Mouse (Mus musculus) intestine, embryonic 16.5 days (tissue): ENCODE data around the gene Eloa. TPM values are rescaled to one million over a fixed set of nuclear protein-coding genes. Genes with fewer than 3 reads are reported as not detected.
A peak's percentile ranks its signal among the peaks of the same experiment; 100 is the strongest.
"Not testable (repeated sequence)": the region's sequence is repeated elsewhere in the genome, so short reads cannot be mapped to it uniquely, and the experiment has no call there.

ENCODE experiments used
- ATAC-seq: fragments of 200-750 bp; cut with Nextera tagmentation; 2 replicates; pipeline ENCODE4 v1.8.0; 2017; ENCODE audit warnings: moderate TSS enrichment, moderate library complexity
- H3K27ac ChIP-seq: fragments of 300-500 bp; sonication (generic); 2 replicates; pipeline ENCODE4 v1.5.1; 2014; ENCODE audit warnings: mild to moderate bottlenecking, low read length
- H3K27me3 ChIP-seq: fragments of 300-500 bp; sonication (generic); replicated peaks from 2 replicates; pipeline ENCODE4 v1.6.1; 2014; ENCODE audit warnings: low read length, control low read depth, mixed read lengths; ENCODE audit not compliant: control insufficient read depth, insufficient read depth
- H3K36me3 ChIP-seq: fragments of 300-500 bp; sonication (generic); 2 replicates; pipeline ENCODE4 v1.6.1; 2014; ENCODE audit warnings: low read length, control low read depth; ENCODE audit not compliant: control insufficient read depth, insufficient read depth
- H3K4me1 ChIP-seq: fragments of 300-500 bp; sonication (generic); 2 replicates; pipeline ENCODE4 v1.6.1; 2014; ENCODE audit warnings: low read length, control low read depth, mixed read lengths; ENCODE audit not compliant: control insufficient read depth, insufficient read depth
- H3K4me2 ChIP-seq: fragments of 300-500 bp; sonication (generic); 2 replicates; pipeline ENCODE4 v1.6.1; 2014; ENCODE audit warnings: low read depth, low read length, control low read depth
- H3K4me3 ChIP-seq: fragments of 300-500 bp; sonication (generic); 2 replicates; pipeline ENCODE4 v1.5.1; 2014; ENCODE audit warnings: mild to moderate bottlenecking, low read length
- H3K9ac ChIP-seq: fragments of 300-500 bp; sonication (generic); 2 replicates; pipeline ENCODE4 v1.6.1; 2014; ENCODE audit warnings: low read depth, low read length
- H3K9me3 ChIP-seq: fragments of 300-500 bp; sonication (generic); 2 replicates; pipeline ENCODE4 v1.6.1; 2016; ENCODE audit warnings: low read length, control low read depth; ENCODE audit not compliant: control insufficient read depth
- WGBS: fragments of 180-500 bp; shearing (Covaris S2); extraction: QIAGEN DNeasy Blood & Tissue Kit; methylation state at CpG from one replicate; pipeline ENCODE4 v1.1.7; 2014; 5-methylcytosine and 5-hydroxymethylcytosine counted together
- polyA plus RNA-seq: library from polyadenylated mRNA; unstranded; fragments of >200 nt; fragmentation: Nextera tagmentation; extraction: Ambion mirVana; gene quantifications from 2 replicates; pipeline ENCODE4 v1.2.1, GENCODE M21; 2015

Eloa gene
- 34.8 and 35.6 TPM in 2 replicates for polyA plus RNA-seq

- H3K4me1 ChIP-seq = peaks cover 15% of the 10 kb centered on the region
- ATAC-seq = peak; percentile 99
- H3K9ac ChIP-seq = peak within 1 kb of the TSS; percentile 99
- no peaks in the 10 kb centered on the region for H3K27me3 ChIP-seq
- no peaks in the 10 kb centered on the region for H3K9me3 ChIP-seq
- H3K4me3 ChIP-seq = peak within 1 kb of the TSS; percentile 99
- peak within 1 kb of the TSS; percentile 92 for H3K27ac ChIP-seq
- H3K4me2 ChIP-seq = peak within 1 kb of the TSS; percentile 80
- H3K36me3 ChIP-seq = no peaks in the 10 kb centered on the region
- WGBS = under 1% methylated on average over 48 of the region's 48 CpGs
Observed at GRCm38 (mm10) chr4:136021549-136022047, at the start of gene Eloa. Eloa (minus strand) TSS chr4:136021763.

GRCm38 (mm10) chr4:136071178-136071714 lies 49.7 kb upstream of the Eloa start:
- Histone ChIP-seq H3K27ac (no peak overlapping the region), H3K4me3 (no peak overlapping the region), H3K9me3 (no peaks in the 10 kb centered on the region), H3K36me3 (no peaks in the 10 kb centered on the region), H3K4me1 (peaks cover 3% of the 10 kb centered on the region), H3K27me3 (no peaks in the 10 kb centered on the region), H3K9ac (no peak overlapping the region), H3K4me2 (peak overlapping the region; percentile 35)
- ATAC-seq = peak; percentile 71
- 3% methylated on average over 15 of the region's 15 CpGs for WGBS

GRCm38 (mm10) chr4:136070592-136070991 lies 49.0 kb upstream of the Eloa start:
- H3K27ac ChIP-seq = no peak overlapping the region
- peak; percentile 16 for ATAC-seq
- no peaks in the 10 kb centered on the region for H3K9me3 ChIP-seq
- peaks cover 3% of the 10 kb centered on the region for H3K4me1 ChIP-seq
- H3K4me2 ChIP-seq = no peak overlapping the region
- no peaks in the 10 kb centered on the region for H3K27me3 ChIP-seq
- no peak overlapping the region for H3K4me3 ChIP-seq
- no peak overlapping the region for H3K9ac ChIP-seq
- no peaks in the 10 kb centered on the region for H3K36me3 ChIP-seq
- 66% methylated on average over 6 of the region's 6 CpGs for WGBS

- H3K9me3 ChIP-seq = no peaks in the 10 kb centered on the region
- no peaks in the 10 kb centered on the region for H3K27me3 ChIP-seq
- H3K36me3 ChIP-seq = no peaks in the 10 kb centered on the region
- peak overlapping the region; percentile 54 for H3K9ac ChIP-seq
- H3K4me2 ChIP-seq = no peak overlapping the region
- WGBS = 3% methylated on average over 18 of the region's 18 CpGs
- peak overlapping the region; percentile 19; the same call in 1 of the 2 replicates for H3K27ac ChIP-seq
- peak; percentile 70 for ATAC-seq
- peaks cover 3% of the 10 kb centered on the region for H3K4me1 ChIP-seq
- H3K4me3 ChIP-seq = no peak overlapping the region
Observed at GRCm38 (mm10) chr4:136069954-136070353, 48.4 kb upstream of the Eloa start.

- Histone ChIP-seq H3K4me3 (no peak overlapping the region), H3K4me1 (peaks cover 3% of the 10 kb centered on the region), H3K27ac (no peak overlapping the region), H3K9ac (no peak overlapping the region), H3K9me3 (no peaks in the 10 kb centered on the region), H3K36me3 (no peaks in the 10 kb centered on the region), H3K4me2 (no peak overlapping the region), H3K27me3 (no peaks in the 10 kb centered on the region)
- 67% methylated on average over 4 of the region's 4 CpGs for WGBS
- ATAC-seq = no peak
Observed at GRCm38 (mm10) chr4:136069313-136069712, 47.8 kb upstream of the Eloa start.

- H3K4me2 ChIP-seq = no peak overlapping the region
- no peaks in the 10 kb centered on the region for H3K27me3 ChIP-seq
- WGBS = 95% methylated on average over 4 of the region's 4 CpGs
- H3K4me1 ChIP-seq = no peaks in the 10 kb centered on the region
- no peaks in the 10 kb centered on the region for H3K36me3 ChIP-seq
- no peak overlapping the region for H3K9ac ChIP-seq
- no peaks in the 10 kb centered on the region for H3K9me3 ChIP-seq
- H3K27ac ChIP-seq = no peak overlapping the region
- H3K4me3 ChIP-seq = no peak overlapping the region
- no peak for ATAC-seq
Observed at GRCm38 (mm10) chr4:136063143-136063542, 41.6 kb upstream of the Eloa start.

- not testable (repeated sequence) for H3K9me3 ChIP-seq, ATAC-seq, H3K27ac ChIP-seq, H3K4me2 ChIP-seq, H3K27me3 ChIP-seq, H3K36me3 ChIP-seq, H3K4me1 ChIP-seq, H3K9ac ChIP-seq, H3K4me3 ChIP-seq
- WGBS = 62% methylated on average over 9 of the region's 9 CpGs
Observed at GRCm38 (mm10) chr4:136059800-136060488, 38.4 kb upstream of the Eloa start.

GRCm38 (mm10) chr4:136057916-136058315 lies 36.4 kb upstream of the Eloa start:
- no peaks in the 10 kb centered on the region for H3K9me3 ChIP-seq
- H3K9ac ChIP-seq = no peak overlapping the region
- H3K4me1 ChIP-seq = no peaks in the 10 kb centered on the region
- H3K27me3 ChIP-seq = no peaks in the 10 kb centered on the region
- H3K27ac ChIP-seq = no peak overlapping the region
- whole genome bisulfite sequencing = 87% methylated on average over 5 of the region's 5 CpGs
- no peak overlapping the region for H3K4me3 ChIP-seq
- H3K36me3 ChIP-seq = no peaks in the 10 kb centered on the region
- ATAC-seq = no peak
- H3K4me2 ChIP-seq = no peak overlapping the region

- Histone ChIP-seq H3K4me1 (peaks cover 12% of the 10 kb centered on the region), H3K9ac (no peak overlapping the region), H3K27me3 (no peaks in the 10 kb centered on the region), H3K36me3 (no peaks in the 10 kb centered on the region), H3K4me3 (no peak overlapping the region), H3K4me2 (no peak overlapping the region), H3K9me3 (no peaks in the 10 kb centered on the region), H3K27ac (no peak overlapping the region)
- ATAC-seq = no peak
- WGBS = 35% methylated on average over 1 of the region's 1 CpGs
Observed at GRCm38 (mm10) chr4:136056030-136056429, 34.5 kb upstream of the Eloa start.
